Mouse (Mus musculus) CD4-positive naive resting alpha-beta T cell, adult 76 days (primary cell): ENCODE measurements around the gene Large1. TPM values are rescaled to one million over a fixed set of nuclear protein-coding genes. Genes with fewer than 3 reads are reported as not detected.

Source experiments
- total RNA-seq: library from RNA; stranded (reverse); gene quantifications from one replicate; pipeline ENCODE4 v1.2.4, GENCODE M21; 2023

Large1 gene
- 2.0 TPM for total RNA-seq

DNA sequence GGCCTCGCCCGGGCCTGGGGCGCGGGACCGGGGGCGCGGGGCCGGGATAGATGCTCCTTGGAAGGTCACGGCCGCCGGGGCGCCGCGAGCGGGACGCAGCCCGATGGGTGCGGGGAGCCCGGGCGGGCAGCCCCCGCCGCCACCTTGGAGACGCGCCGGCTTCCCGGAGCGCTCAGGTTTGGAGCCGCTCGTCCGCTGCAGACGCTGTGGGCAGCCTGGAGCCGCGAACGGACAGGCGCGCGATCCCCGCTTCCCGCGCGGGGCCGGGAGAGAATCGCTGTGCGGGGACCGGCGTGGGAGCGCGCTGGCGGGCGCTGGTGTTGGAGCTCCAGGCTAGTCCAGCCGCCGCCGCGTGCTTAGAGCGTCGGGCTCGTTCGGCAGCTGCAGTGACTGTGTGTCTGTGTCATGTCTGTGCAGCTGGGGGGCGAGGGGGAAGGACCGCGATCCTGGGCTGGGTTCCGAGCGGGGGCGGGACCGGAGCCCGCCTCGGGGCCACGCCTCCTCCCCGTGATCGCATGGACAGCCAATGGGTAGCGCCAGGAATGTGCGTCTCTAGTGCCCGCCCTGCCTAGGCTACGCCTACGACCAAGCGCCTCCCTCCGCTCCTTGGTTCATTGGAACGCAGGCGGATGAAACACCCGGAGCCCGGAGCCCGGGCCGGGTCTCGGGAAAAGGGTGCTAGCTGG, at the start of gene Large1:
Gene Large1 (minus strand): TSS at position 433 of the 686 bp plus-strand sequence.

